ENCODE assay signal across 8 mouse cellular contexts in genomic region chr19:41895460-41896318, GRCm38 (mm10). TPM values are rescaled to one million over a fixed set of nuclear protein-coding genes. Genes with fewer than 3 reads are reported as not detected.
DNase-seq lines count a peak whose midpoint lies in the region; ATAC-seq and TF ChIP-seq lines count a peak whose summit lies in the region.

Gene Rrp12, minus strand, starts transcription at chr19:41896173.

- H3K27ac ChIP-seq in heart, embryonic 13.5 days (replicated peaks): peak within 1 kb of the TSS; percentile 44; the same call in 1 of the 2 replicates
- H3K27ac ChIP-seq in liver, embryonic 12.5 days: peak within 1 kb of the TSS; percentile 58
- no peak within 1 kb of the TSS for H3K27ac ChIP-seq in stomach, embryonic 15.5 days

- peaks cover 21% of the 10 kb centered on the region for H3K36me3 ChIP-seq in erythroblast, embryonic 14.5 days (ENCODE audit: control insufficient read depth)
- H3K36me3 ChIP-seq in heart, embryonic 13.5 days: peaks cover 9% of the 10 kb centered on the region
- peaks cover 26% of the 10 kb centered on the region for H3K36me3 ChIP-seq in liver, embryonic 12.5 days
- no peaks in the 10 kb centered on the region for H3K36me3 ChIP-seq in stomach, embryonic 15.5 days

- WGBS in heart, embryonic 13.5 days: 1% methylated on average over 46 of the region's 46 CpGs
- WGBS in liver, embryonic 12.5 days (ENCODE audit: insufficient replicate concordance): under 1% methylated on average over 46 of the region's 46 CpGs
- 1% methylated on average over 46 of the region's 46 CpGs for WGBS in stomach, embryonic 15.5 days

- peak; percentile 63; the same call in 1 of the 2 replicates for ATAC-seq in heart, embryonic 13.5 days (ENCODE audit: extremely low read depth, insufficient number of reproducible peaks, low FRiP score, low TSS enrichment)
- peak; percentile 86 for ATAC-seq in liver, embryonic 12.5 days
- peak; percentile 89 for ATAC-seq in stomach, embryonic 15.5 days (ENCODE audit: insufficient read depth, low FRiP score, low read depth)

- no peaks in the 10 kb centered on the region for H3K9me3 ChIP-seq in erythroblast, embryonic 14.5 days (ENCODE audit: control insufficient read depth, low read length)
- H3K9me3 ChIP-seq in heart, embryonic 13.5 days: no peaks in the 10 kb centered on the region
- no peaks in the 10 kb centered on the region for H3K9me3 ChIP-seq in liver, embryonic 12.5 days (replicated peaks)
- no peaks in the 10 kb centered on the region for H3K9me3 ChIP-seq in stomach, embryonic 15.5 days

- peak within 1 kb of the TSS; percentile 74 for H3K4me3 ChIP-seq in erythroblast, embryonic 14.5 days (replicated peaks)
- H3K4me3 ChIP-seq in heart, embryonic 13.5 days: peak within 1 kb of the TSS; percentile 88
- peak within 1 kb of the TSS; percentile 78 for H3K4me3 ChIP-seq in liver, embryonic 12.5 days
- peak within 1 kb of the TSS; percentile 83 for H3K4me3 ChIP-seq in stomach, embryonic 15.5 days (replicated peaks)

- DNase-seq in CD4-positive helper T cell, adult 2 months (ENCODE audit: low read depth, low spot score): peak; percentile 94
- peak; percentile 97 for DNase-seq in brain, embryonic 14.5 days (ENCODE audit: low read depth)
- DNase-seq in kidney, postnatal 10 days: peak; percentile 85
- peak; percentile 82 to 84 for DNase-seq in natural killer cell, adult 2 months (ENCODE audit: low spot score in 2 of 2)

- peaks cover 59% of the 10 kb centered on the region for H3K4me1 ChIP-seq in erythroblast, embryonic 14.5 days (ENCODE audit: control insufficient read depth)
- H3K4me1 ChIP-seq in heart, embryonic 13.5 days: peaks cover 18% of the 10 kb centered on the region
- H3K4me1 ChIP-seq in liver, embryonic 12.5 days: peaks cover 39% of the 10 kb centered on the region
- peaks cover 7% of the 10 kb centered on the region for H3K4me1 ChIP-seq in stomach, embryonic 15.5 days

- peak within 1 kb of the TSS; percentile 85 for H3K9ac ChIP-seq in heart, embryonic 13.5 days
- peak within 1 kb of the TSS; percentile 70 for H3K9ac ChIP-seq in liver, embryonic 12.5 days
- peak within 1 kb of the TSS; percentile 13; the same call in 1 of the 2 replicates for H3K9ac ChIP-seq in stomach, embryonic 15.5 days

- TF ChIP-seq POLR2A in brain, embryonic 14.5 days (IDR thresholded peaks at IDR 0.05; ENCODE audit: borderline replicate concordance, extremely low read depth, insufficient read depth, insufficient read length, poor library complexity, severe bottlenecking): no peak; the same call in 1 of the 2 replicates

- TF ChIP-seq CTCF in brain, embryonic 14.5 days (IDR thresholded peaks at IDR 0.05; ENCODE audit: borderline replicate concordance, extremely low read depth, insufficient read depth, insufficient read length): no peak

- H3K4me2 ChIP-seq in heart, embryonic 13.5 days: peak within 1 kb of the TSS; percentile 93
- H3K4me2 ChIP-seq in liver, embryonic 12.5 days: peak within 1 kb of the TSS; percentile 87
- H3K4me2 ChIP-seq in stomach, embryonic 15.5 days: peak within 1 kb of the TSS; percentile 76

- no peaks in the 10 kb centered on the region for H3K27me3 ChIP-seq in erythroblast, embryonic 14.5 days (ENCODE audit: control insufficient read depth)
- H3K27me3 ChIP-seq in heart, embryonic 13.5 days (replicated peaks): no peaks in the 10 kb centered on the region
- no peaks in the 10 kb centered on the region for H3K27me3 ChIP-seq in liver, embryonic 12.5 days (replicated peaks)
- H3K27me3 ChIP-seq in stomach, embryonic 15.5 days (replicated peaks): no peaks in the 10 kb centered on the region

RNA-seq across cellular contexts. Expression of gene Rrp12, which starts in this region (rescaled TPM):
- 14.7 and 17.1 TPM in 2 replicates for polyA plus RNA-seq in brain, embryonic 14.5 days (2012; rRNA removed)
- 1.1 TPM in 2 replicates for polyA plus RNA-seq in erythroblast, embryonic 14.5 days (2012)
- polyA plus RNA-seq in heart, embryonic 13.5 days (2015; fragmentation: Nextera tagmentation; extraction: Ambion mirVana): 10.4 and 11.8 TPM in 2 replicates
- 25.0 and 26.7 TPM in 2 replicates for polyA plus RNA-seq in liver, embryonic 12.5 days (2016; fragmentation: Nextera tagmentation; extraction: Ambion mirVana)
- polyA plus RNA-seq in stomach, embryonic 15.5 days (2015; fragmentation: Nextera tagmentation; extraction: Ambion mirVana): 13.7 and 14.2 TPM in 2 replicates

Comparison
In these comparisons a context has a peak if more than half of its experiments do, and no peak if none do; other contexts are left out.
1. H3K9ac ChIP-seq: peak in every context shown above with its lines; median percentile 85 in heart, embryonic 13.5 days; 70 in liver, embryonic 12.5 days; 13 in stomach, embryonic 15.5 days.